Mouse (Mus musculus) adipocyte (in vitro differentiated cells): ENCODE results near the gene Lipt2.

Experiments
- DNase-seq: peaks from one replicate; pipeline ENCODE4 v3.0.0-alpha.2; 2016; ENCODE audit warnings: low spot score

Gene Lipt2

GRCm38 (mm10) chr7:100170756-100171155 is 11.7 kb downstream of the Lipt2 start:
- DNase-seq, result no peak

GRCm38 (mm10) chr7:100176269-100176668 is 17.2 kb downstream of the Lipt2 start, which contains the start of gene Kcne3:
Kcne3 (plus strand) TSS chr7:100176502.
- no peak for DNase-seq

- no peak for DNase-seq
These were observed 19.2 kb downstream of the Lipt2 start for GRCm38 (mm10) chr7:100178016-100178890.

- no peak for DNase-seq
These were observed 19.8 kb downstream of the Lipt2 start for GRCm38 (mm10) chr7:100178891-100179233.

- no peak for DNase-seq
These were observed 20.3 kb downstream of the Lipt2 start for GRCm38 (mm10) chr7:100179394-100179793.

- no peak for DNase-seq
These were observed 20.8 kb downstream of the Lipt2 start for GRCm38 (mm10) chr7:100179836-100180407.

- no peak for DNase-seq
These were observed 22.1 kb downstream of the Lipt2 start for GRCm38 (mm10) chr7:100181176-100181575.

- DNase-seq, result no peak
These were observed 22.5 kb downstream of the Lipt2 start for GRCm38 (mm10) chr7:100181614-100182013.

- DNase-seq, result peak; percentile 8
These were observed 23.3 kb downstream of the Lipt2 start for GRCm38 (mm10) chr7:100182388-100182787.

GRCm38 (mm10) chr7:100187601-100188000 is 28.5 kb downstream of the Lipt2 start:
- DNase-seq, result peak; percentile 33

- DNase-seq, result no peak
These were observed 31.1 kb downstream of the Lipt2 start for GRCm38 (mm10) chr7:100190167-100190566.

GRCm38 (mm10) chr7:100190778-100191177 is 31.7 kb downstream of the Lipt2 start:
- peak; percentile 59 for DNase-seq

GRCm38 (mm10) chr7:100201191-100201590 is 42.1 kb downstream of the Lipt2 start:
- no peak for DNase-seq

GRCm38 (mm10) chr7:100203616-100204015 is 44.5 kb downstream of the Lipt2 start:
- DNase-seq, result peak; percentile 5

- DNase-seq, result no peak
These were observed 45.8 kb downstream of the Lipt2 start for GRCm38 (mm10) chr7:100204871-100205270.

- no peak for DNase-seq
These were observed 47.1 kb downstream of the Lipt2 start for GRCm38 (mm10) chr7:100206144-100206543.

- DNase-seq, result peak; percentile 63
These were observed 48.8 kb downstream of the Lipt2 start for GRCm38 (mm10) chr7:100207886-100208285.
